Mouse (Mus musculus) lung, embryonic 15.5 days (tissue): ENCODE data around the gene Chpf2. TPM values are rescaled to one million over a fixed set of nuclear protein-coding genes. Genes with fewer than 3 reads are reported as not detected.

Experiments used
- ATAC-seq: fragments of 200-750 bp; cut with Nextera tagmentation; 2 replicates; pipeline ENCODE4 v1.8.0; 2017; ENCODE audit warnings: moderate number of reproducible peaks, borderline replicate concordance; ENCODE audit not compliant: low FRiP score, low TSS enrichment; ENCODE audit errors: extremely low read depth
- H3K27ac ChIP-seq: fragments of 300-500 bp; sonication (generic); 2 replicates; pipeline ENCODE4 v1.5.1; 2015; ENCODE audit warnings: moderate library complexity, mild to moderate bottlenecking, inconsistent platforms
- H3K27me3 ChIP-seq: fragments of 300-500 bp; sonication (generic); 2 replicates; pipeline ENCODE4 v1.6.1; 2015; ENCODE audit warnings: inconsistent platforms
- H3K36me3 ChIP-seq: fragments of 300-500 bp; sonication (generic); 2 replicates; pipeline ENCODE4 v1.6.1; 2015; ENCODE audit warnings: inconsistent platforms
- H3K4me1 ChIP-seq: fragments of 300-500 bp; sonication (generic); 2 replicates; pipeline ENCODE4 v1.6.1; 2015; ENCODE audit warnings: inconsistent platforms
- H3K4me2 ChIP-seq: fragments of 300-500 bp; sonication (generic); 2 replicates; pipeline ENCODE4 v1.6.1; 2015; ENCODE audit warnings: inconsistent platforms, mild to moderate bottlenecking, moderate library complexity
- H3K4me3 ChIP-seq: fragments of 300-500 bp; sonication (generic); 2 replicates; pipeline ENCODE4 v1.5.1; 2015; ENCODE audit warnings: mild to moderate bottlenecking, inconsistent platforms
- H3K9ac ChIP-seq: fragments of 300-500 bp; sonication (generic); 2 replicates; pipeline ENCODE4 v1.6.1; 2015; ENCODE audit warnings: inconsistent platforms
- H3K9me3 ChIP-seq: fragments of 300-500 bp; sonication (generic); 2 replicates; pipeline ENCODE4 v1.6.1; 2016; ENCODE audit warnings: inconsistent platforms
- WGBS: fragments of 180-500 bp; shearing (Covaris S2); methylation state at CpG from one replicate; pipeline ENCODE4 v1.1.7; 2015; 5-methylcytosine and 5-hydroxymethylcytosine counted together
- polyA plus RNA-seq: library from polyadenylated mRNA; unstranded; fragments of >200 nt; fragmentation: Nextera tagmentation; extraction: Ambion mirVana; gene quantifications from 2 replicates; pipeline ENCODE4 v1.2.1, GENCODE M21; 2015

Chpf2 gene
- polyA plus RNA-seq, 1 experiment from 2014 or later, result 21.7 TPM

DNA sequence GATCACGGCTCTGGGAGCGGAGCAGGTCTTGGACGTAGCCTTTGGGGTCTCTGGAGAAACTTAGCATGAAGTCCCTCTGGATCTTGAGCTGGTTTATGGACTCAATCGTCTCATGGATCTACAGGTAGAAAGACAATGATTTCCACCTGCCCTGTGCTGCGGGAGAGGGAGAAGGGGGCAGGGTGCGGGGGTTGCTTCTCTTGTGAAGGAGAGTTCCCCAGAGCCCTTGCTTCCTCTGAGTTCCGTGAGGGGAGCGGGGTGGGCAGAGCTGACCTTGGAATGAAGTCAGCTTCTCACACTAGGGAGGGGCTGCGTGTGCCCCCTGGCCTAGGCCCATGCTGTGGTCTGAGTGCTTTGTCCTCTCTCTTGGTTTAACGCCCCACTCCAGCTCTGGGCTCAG is 6.7 kb downstream of the Chpf2 start:
- H3K9me3 ChIP-seq, result no peaks in the 10 kb centered on the region
- H3K27ac ChIP-seq, result no peak overlapping the region
- ATAC-seq, result no peak
- H3K4me3 ChIP-seq, result no peak overlapping the region
- 83% methylated on average over 10 of the region's 10 CpGs for WGBS
- peaks cover 4% of the 10 kb centered on the region; the same call in 1 of the 2 replicates for H3K27me3 ChIP-seq
- peaks cover 32% of the 10 kb centered on the region for H3K4me1 ChIP-seq
- peaks cover 67% of the 10 kb centered on the region for H3K36me3 ChIP-seq
- no peak overlapping the region for H3K4me2 ChIP-seq
- no peak overlapping the region for H3K9ac ChIP-seq

GRCm38 (mm10) chr5:24593928-24594327 is 7.4 kb downstream of the Chpf2 start:
- no peak overlapping the region for H3K4me2 ChIP-seq
- WGBS, result 71% methylated on average over 10 of the region's 10 CpGs
- H3K27ac ChIP-seq, result no peak overlapping the region
- ATAC-seq, result no peak
- H3K4me1 ChIP-seq, result peaks cover 36% of the 10 kb centered on the region
- peaks cover 7% of the 10 kb centered on the region; the same call in 1 of the 2 replicates for H3K27me3 ChIP-seq
- H3K9ac ChIP-seq, result no peak overlapping the region
- no peak overlapping the region for H3K4me3 ChIP-seq
- peaks cover 60% of the 10 kb centered on the region for H3K36me3 ChIP-seq
- H3K9me3 ChIP-seq, result no peaks in the 10 kb centered on the region

DNA sequence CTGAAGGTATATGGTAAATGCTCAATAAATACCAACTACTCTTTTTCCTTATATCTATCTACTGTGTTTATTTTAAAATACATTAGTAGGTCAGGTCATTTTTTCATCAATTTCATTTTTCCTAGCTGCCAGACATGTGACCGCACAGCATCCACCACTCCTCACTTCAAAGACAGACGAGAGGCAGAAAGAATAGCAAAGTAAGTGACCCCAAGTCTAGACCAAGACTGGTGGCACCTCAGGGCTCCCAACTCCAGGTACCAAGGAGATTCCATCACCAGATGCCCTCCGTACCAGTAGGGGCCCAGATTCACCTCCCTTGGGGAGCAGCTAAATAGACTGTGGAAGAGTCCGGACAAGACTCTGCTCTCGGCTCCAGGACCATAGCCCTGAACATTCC is 7.8 kb downstream of the Chpf2 start:
- Histone ChIP-seq H3K27me3 (peaks cover 7% of the 10 kb centered on the region; the same call in 1 of the 2 replicates), H3K4me3 (no peak overlapping the region), H3K27ac (no peak overlapping the region), H3K9me3 (no peaks in the 10 kb centered on the region), H3K36me3 (peaks cover 57% of the 10 kb centered on the region), H3K4me2 (no peak overlapping the region), H3K4me1 (peaks cover 40% of the 10 kb centered on the region), H3K9ac (no peak overlapping the region)
- 85% methylated on average over 5 of the region's 5 CpGs for whole genome bisulfite sequencing
- no peak for ATAC-seq

GRCm38 (mm10) chr5:24595261-24595660 is 8.7 kb downstream of the Chpf2 start:
- H3K9me3 ChIP-seq, result no peaks in the 10 kb centered on the region
- H3K36me3 ChIP-seq, result peaks cover 50% of the 10 kb centered on the region
- WGBS, result 88% methylated on average over 5 of the region's 5 CpGs
- ATAC-seq, result no peak
- H3K27me3 ChIP-seq, result peaks cover 7% of the 10 kb centered on the region; the same call in 1 of the 2 replicates
- no peak overlapping the region for H3K27ac ChIP-seq
- peaks cover 42% of the 10 kb centered on the region for H3K4me1 ChIP-seq
- no peak overlapping the region for H3K9ac ChIP-seq
- H3K4me2 ChIP-seq, result no peak overlapping the region
- no peak overlapping the region for H3K4me3 ChIP-seq

- Histone ChIP-seq H3K4me1 (peaks cover 48% of the 10 kb centered on the region), H3K36me3 (peaks cover 48% of the 10 kb centered on the region), H3K27ac (no peak overlapping the region), H3K4me3 (no peak overlapping the region), H3K4me2 (no peak overlapping the region), H3K9ac (no peak overlapping the region), H3K9me3 (no peaks in the 10 kb centered on the region), H3K27me3 (peaks cover 11% of the 10 kb centered on the region; the same call in 1 of the 2 replicates)
- 70% methylated on average over 14 of the region's 14 CpGs for WGBS
- no peak for ATAC-seq
These were observed 9.3 kb downstream of the Chpf2 start for GRCm38 (mm10) chr5:24595786-24596380.

DNA sequence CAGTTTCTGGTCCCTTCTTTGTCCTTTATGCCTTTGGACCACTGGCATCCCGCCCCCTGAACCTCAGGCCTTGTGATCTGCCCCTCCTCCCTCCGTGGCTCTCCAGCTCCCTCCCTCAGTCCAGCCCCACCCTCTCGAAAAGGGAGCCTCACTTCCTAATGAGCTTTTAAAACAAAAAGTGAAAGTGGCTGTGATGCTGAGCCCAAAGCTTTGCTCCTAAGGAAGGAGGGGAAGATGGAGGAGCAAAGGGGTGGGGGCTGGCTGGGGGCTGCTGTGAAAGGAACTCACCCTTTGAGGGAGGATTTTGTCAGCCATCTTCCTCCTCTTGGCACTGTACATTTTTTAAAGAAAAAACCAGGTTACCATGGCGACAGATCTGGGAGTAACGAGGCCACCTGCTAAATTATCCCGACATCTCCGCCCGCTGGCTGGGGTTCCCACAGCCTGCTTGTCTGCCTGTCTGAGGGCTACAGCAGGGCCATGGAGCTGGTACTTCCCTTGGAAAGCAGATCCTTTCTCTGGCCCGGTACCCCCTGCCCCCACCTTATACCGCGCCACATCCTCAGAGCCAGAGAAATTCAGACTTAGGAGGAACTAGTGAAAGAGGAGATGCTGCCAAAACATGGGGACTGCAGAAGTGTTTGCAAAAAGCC is 10.1 kb downstream of the Chpf2 start:
- 35% methylated on average over 11 of the region's 11 CpGs for WGBS

DNA sequence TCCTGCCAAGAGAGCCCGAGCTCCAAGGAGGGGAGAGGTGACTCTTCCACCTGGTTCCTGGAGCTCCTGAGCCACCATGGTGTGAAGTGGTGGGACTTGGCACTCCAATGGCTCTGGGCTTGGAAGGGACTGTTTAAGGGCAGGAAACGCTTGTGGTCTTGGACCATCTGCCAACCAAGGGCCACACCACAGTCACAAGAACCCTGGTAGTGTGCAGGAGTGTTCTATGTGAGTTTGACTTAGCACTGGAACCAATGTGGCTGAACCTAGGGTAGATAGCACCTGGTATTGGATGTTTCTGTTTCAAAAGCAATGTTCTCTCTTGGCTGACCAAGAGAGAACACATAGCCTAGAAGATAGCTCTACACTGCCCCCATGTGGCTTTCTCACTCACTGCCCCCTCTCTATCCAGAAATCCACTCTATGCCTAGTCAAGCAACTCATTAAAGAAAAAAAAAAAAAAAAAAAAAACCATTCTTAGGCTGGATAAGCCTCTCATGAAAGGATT is 10.7 kb downstream of the Chpf2 start:
- H3K9ac ChIP-seq, result no peak overlapping the region
- no peak overlapping the region for H3K4me2 ChIP-seq
- H3K9me3 ChIP-seq, result no peaks in the 10 kb centered on the region
- no peak overlapping the region for H3K4me3 ChIP-seq
- peak; percentile 23; the same call in 1 of the 2 replicates for ATAC-seq
- peaks cover 41% of the 10 kb centered on the region for H3K4me1 ChIP-seq
- H3K27ac ChIP-seq, result no peak overlapping the region
- 67% methylated on average over 2 of the region's 2 CpGs for WGBS
- peaks cover 34% of the 10 kb centered on the region for H3K36me3 ChIP-seq
- peaks cover 11% of the 10 kb centered on the region; the same call in 1 of the 2 replicates for H3K27me3 ChIP-seq

More for the DNA sequence above, 10.1 kb downstream of the Chpf2 start:
- Histone ChIP-seq H3K4me1 (peaks cover 47% of the 10 kb centered on the region), H3K27ac (no peak overlapping the region), H3K9ac (no peak overlapping the region), H3K9me3 (no peaks in the 10 kb centered on the region), H3K27me3 (peaks cover 11% of the 10 kb centered on the region; the same call in 1 of the 2 replicates), H3K4me3 (no peak overlapping the region), H3K36me3 (peaks cover 40% of the 10 kb centered on the region), H3K4me2 (no peak overlapping the region; the same call in 1 of the 2 replicates)
- ATAC-seq, result no peak

- no peaks in the 10 kb centered on the region for H3K9me3 ChIP-seq
- H3K4me2 ChIP-seq, result peak overlapping the region; percentile 96
- peaks cover 11% of the 10 kb centered on the region; the same call in 1 of the 2 replicates for H3K27me3 ChIP-seq
- peaks cover 26% of the 10 kb centered on the region for H3K36me3 ChIP-seq
- peak overlapping the region; percentile 29; the same call in 1 of the 2 replicates for H3K27ac ChIP-seq
- 28% methylated on average over 15 of the region's 15 CpGs for WGBS
- peak overlapping the region; percentile 50 for H3K4me3 ChIP-seq
- H3K4me1 ChIP-seq, result peaks cover 47% of the 10 kb centered on the region
- peak overlapping the region; percentile 49 for H3K9ac ChIP-seq
- ATAC-seq, result no peak
These were observed 11.5 kb downstream of the Chpf2 start for GRCm38 (mm10) chr5:24597901-24598569.

GRCm38 (mm10) chr5:24598570-24599006 is 12.0 kb downstream of the Chpf2 start:
- peak overlapping the region; percentile 50 for H3K4me3 ChIP-seq
- H3K9me3 ChIP-seq, result no peaks in the 10 kb centered on the region
- ATAC-seq, result no peak
- H3K4me2 ChIP-seq, result peak overlapping the region; percentile 96
- H3K4me1 ChIP-seq, result peaks cover 53% of the 10 kb centered on the region
- H3K27ac ChIP-seq, result peak overlapping the region; percentile 29; the same call in 1 of the 2 replicates
- H3K9ac ChIP-seq, result peak overlapping the region; percentile 49
- H3K36me3 ChIP-seq, result peaks cover 21% of the 10 kb centered on the region
- 2% methylated on average over 40 of the region's 41 CpGs for WGBS
- peaks cover 11% of the 10 kb centered on the region; the same call in 1 of the 2 replicates for H3K27me3 ChIP-seq

DNA sequence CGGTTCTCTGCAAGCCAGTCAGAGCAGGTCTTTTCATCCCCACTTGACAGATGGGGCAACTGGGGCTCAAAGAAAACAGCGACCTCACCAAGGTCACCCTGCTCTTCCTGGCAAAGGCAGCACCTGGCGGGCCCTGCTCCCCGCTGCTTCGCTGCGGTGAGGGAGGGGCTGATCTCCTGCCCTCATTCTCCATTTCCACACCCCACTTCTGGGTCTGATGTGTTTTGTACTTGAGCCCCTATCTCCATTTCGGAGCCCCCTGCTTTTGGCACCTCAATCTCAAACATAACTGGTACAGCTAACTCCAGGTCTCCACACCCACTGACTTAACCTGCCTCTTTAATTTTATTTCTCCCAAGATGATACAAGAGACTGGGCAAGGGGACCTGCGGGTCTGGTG is 12.6 kb downstream of the Chpf2 start:
- no peak for ATAC-seq
- WGBS, result 17% methylated on average over 8 of the region's 8 CpGs
- Histone ChIP-seq H3K9ac (no peak overlapping the region), H3K9me3 (no peaks in the 10 kb centered on the region), H3K4me2 (peak overlapping the region; percentile 96), H3K36me3 (peaks cover 16% of the 10 kb centered on the region; the same call in 1 of the 2 replicates), H3K27ac (no peak overlapping the region), H3K4me1 (peaks cover 58% of the 10 kb centered on the region), H3K27me3 (peaks cover 11% of the 10 kb centered on the region; the same call in 1 of the 2 replicates), H3K4me3 (peak overlapping the region; percentile 50)

- Histone ChIP-seq H3K4me2 (peak overlapping the region; percentile 87), H3K9me3 (no peaks in the 10 kb centered on the region), H3K36me3 (0 out of 2 replicates have a peak, but pooled peaks cover 7% of the 10 kb centered on the region), H3K27me3 (peaks cover 11% of the 10 kb centered on the region; the same call in 1 of the 2 replicates), H3K9ac (no peak overlapping the region), H3K4me3 (peak overlapping the region; percentile 76; the same call in 1 of the 2 replicates), H3K27ac (no peak overlapping the region), H3K4me1 (peaks cover 63% of the 10 kb centered on the region)
- ATAC-seq, result no peak
- WGBS, result 71% methylated on average over 2 of the region's 2 CpGs
These were observed 13.7 kb downstream of the Chpf2 start for GRCm38 (mm10) chr5:24600236-24600635.
